In genomic region chr8:70595811-70596210, GRCm38 (mm10) we compare ENCODE assay signal across 11 mouse cellular contexts. TPM values are rescaled to one million over a fixed set of nuclear protein-coding genes. Genes with fewer than 3 reads are reported as not detected.
DNase-seq lines count a peak whose midpoint lies in the region; ATAC-seq and TF ChIP-seq lines count a peak whose summit lies in the region.
"Had no signal": no experiment of that assay in that cellular context is flagged by ENCODE, and none has a peak within 500 bp of the region (broad histone marks: within the 10 kb centered on the region; RNA-seq: fewer than 3 reads in every experiment).

No protein-coding gene starts in this region.

- TF ChIP-seq CTCF in hindbrain, postnatal 0 days (IDR thresholded peaks at IDR 0.05; ENCODE audit: low read depth): no peak

- ATAC-seq in heart, embryonic 14.5 days (ENCODE audit: insufficient number of reproducible peaks, insufficient read depth, low FRiP score, low read depth): no peak
- no peak for ATAC-seq in neural tube, embryonic 12.5 days (ENCODE audit: low FRiP score, low read depth)
- ATAC-seq in hindbrain, postnatal 0 days: no peak
- ATAC-seq in neural tube, embryonic 15.5 days (ENCODE audit: low FRiP score): no peak

- DNase-seq in heart, adult 8-10 months (ENCODE audit: low spot score): no peak
- DNase-seq in neural tube, embryonic 10.5 days (ENCODE audit: extremely low spot score, low spot score): no peak
- DNase-seq in hindbrain, postnatal 0 days (ENCODE audit: low spot score): no peak
- no peak for DNase-seq in thymus, postnatal 14 days
- no peak for DNase-seq in cerebellum, adult 8-10 months

- no peak overlapping the region for H3K27ac ChIP-seq in heart, embryonic 14.5 days (replicated peaks in 1 of 2; ENCODE audit: control insufficient read depth in 1 of 2, insufficient read depth in 1 of 2, low read depth in 2 of 2, low read length in 2 of 2)
- no peak overlapping the region for H3K27ac ChIP-seq in neural tube, embryonic 12.5 days
- H3K27ac ChIP-seq in hindbrain, postnatal 0 days: no peak overlapping the region
- no peak overlapping the region for H3K27ac ChIP-seq in neural tube, embryonic 15.5 days (replicated peaks)

- peaks cover 29 to 56% of the 10 kb centered on the region in 2 experiments for H3K4me1 ChIP-seq in heart, embryonic 14.5 days (ENCODE audit: control insufficient read depth in 2 of 2, insufficient read depth in 2 of 2, low read length in 2 of 2)
- H3K4me1 ChIP-seq in neural tube, embryonic 12.5 days: peaks cover 72% of the 10 kb centered on the region
- peaks cover 27% of the 10 kb centered on the region for H3K4me1 ChIP-seq in hindbrain, postnatal 0 days (ENCODE audit: insufficient read depth, low read length)
- H3K4me1 ChIP-seq in neural tube, embryonic 15.5 days: peaks cover 76% of the 10 kb centered on the region

- no peak overlapping the region for H3K4me3 ChIP-seq in heart, embryonic 14.5 days (ENCODE audit: control insufficient read depth in 1 of 2, insufficient read depth in 1 of 2, low read depth in 1 of 2, low read length in 2 of 2)
- no peak overlapping the region for H3K4me3 ChIP-seq in neural tube, embryonic 12.5 days
- H3K4me3 ChIP-seq in hindbrain, postnatal 0 days (ENCODE audit: low read length): no peak overlapping the region; the same call in 1 of the 2 replicates
- no peak overlapping the region for H3K4me3 ChIP-seq in neural tube, embryonic 15.5 days (replicated peaks)

- no peaks in the 10 kb centered on the region for H3K9me3 ChIP-seq in heart, embryonic 14.5 days (ENCODE audit: control insufficient read depth, low read length)
- no peaks in the 10 kb centered on the region for H3K9me3 ChIP-seq in neural tube, embryonic 12.5 days
- H3K9me3 ChIP-seq in hindbrain, postnatal 0 days (ENCODE audit: low read length): no peaks in the 10 kb centered on the region
- H3K9me3 ChIP-seq in neural tube, embryonic 15.5 days (replicated peaks): no peaks in the 10 kb centered on the region

- H3K27me3 ChIP-seq in heart, embryonic 14.5 days (ENCODE audit: control insufficient read depth, insufficient read depth, low read length): no peaks in the 10 kb centered on the region
- peaks cover 7% of the 10 kb centered on the region for H3K27me3 ChIP-seq in neural tube, embryonic 12.5 days (replicated peaks)
- H3K27me3 ChIP-seq in hindbrain, postnatal 0 days (ENCODE audit: insufficient read depth, low read length): no peaks in the 10 kb centered on the region
- no peaks in the 10 kb centered on the region for H3K27me3 ChIP-seq in neural tube, embryonic 15.5 days (replicated peaks)
- H3K27me3 ChIP-seq: CH12.LX had no signal

- H3K9ac ChIP-seq in heart, embryonic 14.5 days (ENCODE audit: low read length): no peak overlapping the region
- no peak overlapping the region for H3K9ac ChIP-seq in neural tube, embryonic 12.5 days
- H3K9ac ChIP-seq in hindbrain, postnatal 0 days (replicated peaks; ENCODE audit: low read length): no peak overlapping the region
- H3K9ac ChIP-seq in neural tube, embryonic 15.5 days (replicated peaks): no peak overlapping the region

- H3K36me3 ChIP-seq in heart, embryonic 14.5 days (ENCODE audit: control insufficient read depth, insufficient read depth, low read length): peaks cover 40% of the 10 kb centered on the region
- peaks cover 19% of the 10 kb centered on the region for H3K36me3 ChIP-seq in neural tube, embryonic 12.5 days
- peaks cover 8% of the 10 kb centered on the region; the same call in 1 of the 2 replicates for H3K36me3 ChIP-seq in hindbrain, postnatal 0 days (ENCODE audit: insufficient read depth, low read length)
- peaks cover 22% of the 10 kb centered on the region for H3K36me3 ChIP-seq in neural tube, embryonic 15.5 days

- H3K4me2 ChIP-seq in heart, embryonic 14.5 days (ENCODE audit: low read length): peak overlapping the region; percentile 99; the same call in 1 of the 2 replicates
- H3K4me2 ChIP-seq in neural tube, embryonic 12.5 days (replicated peaks): peak overlapping the region; percentile 99
- peak overlapping the region; percentile 96; the same call in 1 of the 2 replicates for H3K4me2 ChIP-seq in hindbrain, postnatal 0 days (ENCODE audit: low read depth, low read length)
- peak overlapping the region; percentile 90 for H3K4me2 ChIP-seq in neural tube, embryonic 15.5 days

- WGBS in heart, embryonic 14.5 days: 90% methylated on average over 12 of the region's 12 CpGs
- 96% methylated on average over 12 of the region's 12 CpGs for WGBS in neural tube, embryonic 12.5 days
- 95% methylated on average over 12 of the region's 12 CpGs for WGBS in hindbrain, postnatal 0 days
- WGBS in neural tube, embryonic 15.5 days: 95% methylated on average over 12 of the region's 12 CpGs

RNA-seq across cellular contexts. Expression of gene Isyna1, which starts 1.6 kb away (rescaled TPM):
- 59.5 and 69.8 TPM in 2 replicates for polyA plus RNA-seq in heart, embryonic 14.5 days (2014; fragmentation: Nextera tagmentation; extraction: Ambion mirVana)
- 10 to 100 TPM; 15.5 to 37.5 (median 23.7) TPM for total RNA-seq in heart, adult 8-10 months (2022)
- polyA plus RNA-seq in neural tube, embryonic 12.5 days (2016; fragmentation: Nextera tagmentation; extraction: Ambion mirVana): 116 TPM in 2 replicates
- 152 and 207 TPM in 2 replicates for total RNA-seq in hindbrain, postnatal 0 days (2014; rRNA removed)
- 99.3 and 113 TPM in 2 replicates for polyA plus RNA-seq in hindbrain, postnatal 0 days (2015; fragmentation: Nextera tagmentation; extraction: Ambion mirVana)
- 137 and 142 TPM in 2 replicates for polyA plus RNA-seq in neural tube, embryonic 15.5 days (2015; fragmentation: Nextera tagmentation; extraction: Ambion mirVana)

RNA-seq across cellular contexts. Expression of gene Ssbp4, which starts 12.9 kb away (rescaled TPM):
- polyA plus RNA-seq in heart, embryonic 14.5 days (2014; fragmentation: Nextera tagmentation; extraction: Ambion mirVana): 83.7 and 85.8 TPM in 2 replicates
- 10 to 100 TPM; 29.1 to 34.1 (median 31.3) TPM for total RNA-seq in heart, adult 8-10 months (2022)
- 139 and 144 TPM in 2 replicates for polyA plus RNA-seq in neural tube, embryonic 12.5 days (2016; fragmentation: Nextera tagmentation; extraction: Ambion mirVana)
- total RNA-seq in hindbrain, postnatal 0 days (2014; rRNA removed): 248 and 349 TPM in 2 replicates
- polyA plus RNA-seq in hindbrain, postnatal 0 days (2015; fragmentation: Nextera tagmentation; extraction: Ambion mirVana): 188 and 189 TPM in 2 replicates
- polyA plus RNA-seq in neural tube, embryonic 15.5 days (2015; fragmentation: Nextera tagmentation; extraction: Ambion mirVana): 170 and 175 TPM in 2 replicates

RNA-seq across cellular contexts. Expression of gene Lrrc25, which starts 20.1 kb away (rescaled TPM):
- 1.3 and 3.2 TPM in 2 replicates for polyA plus RNA-seq in heart, embryonic 14.5 days (2014; fragmentation: Nextera tagmentation; extraction: Ambion mirVana)
- total RNA-seq in heart, adult 8-10 months (2022): 1 to 10 TPM; 1.4 to 2.3 (median 1.8) TPM
- polyA plus RNA-seq in neural tube, embryonic 12.5 days (2016; fragmentation: Nextera tagmentation; extraction: Ambion mirVana): 0.68 and 1.3 TPM in 2 replicates
- total RNA-seq in hindbrain, postnatal 0 days (2014; rRNA removed): 0.65 and 3.3 TPM in 2 replicates
- 1.3 and 1.5 TPM in 2 replicates for polyA plus RNA-seq in hindbrain, postnatal 0 days (2015; fragmentation: Nextera tagmentation; extraction: Ambion mirVana)
- 1.5 and 2.6 TPM in 2 replicates for polyA plus RNA-seq in neural tube, embryonic 15.5 days (2015; fragmentation: Nextera tagmentation; extraction: Ambion mirVana)

RNA-seq across cellular contexts. Expression of gene Gdf15, which starts 36.4 kb away (rescaled TPM):
- 1.1 TPM in 2 replicates for polyA plus RNA-seq in heart, embryonic 14.5 days (2014; fragmentation: Nextera tagmentation; extraction: Ambion mirVana)
- 1 to 10 TPM in 2 of 4 experiments, under 1 TPM in 2; 0.69 to 1.9 (median 1.2) TPM for total RNA-seq in heart, adult 8-10 months (2022)
- 0.14 TPM in 1 of 2 replicates, not detected in the other for polyA plus RNA-seq in neural tube, embryonic 12.5 days (2016; fragmentation: Nextera tagmentation; extraction: Ambion mirVana)
- 1.7 TPM in 1 of 2 replicates, not detected in the other for total RNA-seq in hindbrain, postnatal 0 days (2014; rRNA removed)
- polyA plus RNA-seq in hindbrain, postnatal 0 days (2015; fragmentation: Nextera tagmentation; extraction: Ambion mirVana): 0.25 and 0.41 TPM in 2 replicates
- 0.22 TPM in 2 replicates for polyA plus RNA-seq in neural tube, embryonic 15.5 days (2015; fragmentation: Nextera tagmentation; extraction: Ambion mirVana)
- total RNA-seq: common myeloid progenitor, adult 5-6 weeks; neutrophil, adult 5-6 weeks had no signal

RNA-seq across cellular contexts. Expression of gene Ell, which starts 56.6 kb away (rescaled TPM):
- 13.0 and 13.2 TPM in 2 replicates for polyA plus RNA-seq in heart, embryonic 14.5 days (2014; fragmentation: Nextera tagmentation; extraction: Ambion mirVana)
- total RNA-seq in heart, adult 8-10 months (2022): 10 to 100 TPM in 3 of 4 experiments, 1 to 10 TPM in 1; 9.3 to 12.4 (median 10.6) TPM
- 17.8 and 19.5 TPM in 2 replicates for polyA plus RNA-seq in neural tube, embryonic 12.5 days (2016; fragmentation: Nextera tagmentation; extraction: Ambion mirVana)
- total RNA-seq in hindbrain, postnatal 0 days (2014; rRNA removed): 15.6 and 16.7 TPM in 2 replicates
- polyA plus RNA-seq in hindbrain, postnatal 0 days (2015; fragmentation: Nextera tagmentation; extraction: Ambion mirVana): 10.0 and 10.8 TPM in 2 replicates
- polyA plus RNA-seq in neural tube, embryonic 15.5 days (2015; fragmentation: Nextera tagmentation; extraction: Ambion mirVana): 14.7 and 19.2 TPM in 2 replicates
